Mouse (Mus musculus) heart, embryonic 12.5 days (tissue): ENCODE measurements around the gene Elovl6. TPM values are rescaled to one million over a fixed set of nuclear protein-coding genes. Genes with fewer than 3 reads are reported as not detected.

ENCODE experiments used
- ATAC-seq: fragments of 200-750 bp; cut with Nextera tagmentation; 2 replicates; pipeline ENCODE4 v1.8.0; 2017; ENCODE audit warnings: moderate TSS enrichment, moderate library complexity; ENCODE audit not compliant: insufficient number of reproducible peaks, low FRiP score
- H3K27ac ChIP-seq: fragments of 300-500 bp; sonication (generic); 2 replicates; pipeline ENCODE4 v1.5.1; 2016; ENCODE audit warnings: mild to moderate bottlenecking, moderate library complexity; ENCODE audit not compliant: poor library complexity, severe bottlenecking
- H3K27me3 ChIP-seq: fragments of 300-500 bp; sonication (generic); replicated peaks from 2 replicates; pipeline ENCODE4 v1.6.1; 2016; ENCODE audit warnings: mild to moderate bottlenecking, moderate library complexity
- H3K36me3 ChIP-seq: fragments of 300-500 bp; sonication (generic); 2 replicates; pipeline ENCODE4 v1.6.1; 2016; ENCODE audit warnings: mild to moderate bottlenecking, moderate library complexity
- H3K4me1 ChIP-seq: fragments of 300-500 bp; sonication (generic); replicated peaks from 2 replicates; pipeline ENCODE4 v1.6.1; 2016; ENCODE audit warnings: mild to moderate bottlenecking
- H3K4me2 ChIP-seq: fragments of 300-500 bp; sonication (generic); 2 replicates; pipeline ENCODE4 v1.6.1; 2016; ENCODE audit warnings: mild to moderate bottlenecking, moderate library complexity
- H3K4me3 ChIP-seq: fragments of 300-500 bp; sonication (generic); 2 replicates; pipeline ENCODE4 v1.5.1; 2016; ENCODE audit warnings: mild to moderate bottlenecking
- H3K9ac ChIP-seq: fragments of 300-500 bp; sonication (generic); 2 replicates; pipeline ENCODE4 v1.6.1; 2016; ENCODE audit warnings: mild to moderate bottlenecking, moderate library complexity
- H3K9me3 ChIP-seq: fragments of 300-500 bp; sonication (generic); replicated peaks from 2 replicates; pipeline ENCODE4 v1.6.1; 2016; ENCODE audit warnings: mild to moderate bottlenecking, moderate library complexity
- WGBS: fragments of 180-500 bp; shearing (Covaris S2); methylation state at CpG from one replicate; pipeline ENCODE4 v1.1.7; 2016; 5-methylcytosine and 5-hydroxymethylcytosine counted together
- polyA plus RNA-seq: library from polyadenylated mRNA; unstranded; fragments of >200 nt; fragmentation: Nextera tagmentation; extraction: Ambion mirVana; gene quantifications from 2 replicates; pipeline ENCODE4 v1.2.1, GENCODE M21; 2016

Gene Elovl6
- polyA plus RNA-seq, 1 experiment from 2014 or later: 18.5 TPM

DNA sequence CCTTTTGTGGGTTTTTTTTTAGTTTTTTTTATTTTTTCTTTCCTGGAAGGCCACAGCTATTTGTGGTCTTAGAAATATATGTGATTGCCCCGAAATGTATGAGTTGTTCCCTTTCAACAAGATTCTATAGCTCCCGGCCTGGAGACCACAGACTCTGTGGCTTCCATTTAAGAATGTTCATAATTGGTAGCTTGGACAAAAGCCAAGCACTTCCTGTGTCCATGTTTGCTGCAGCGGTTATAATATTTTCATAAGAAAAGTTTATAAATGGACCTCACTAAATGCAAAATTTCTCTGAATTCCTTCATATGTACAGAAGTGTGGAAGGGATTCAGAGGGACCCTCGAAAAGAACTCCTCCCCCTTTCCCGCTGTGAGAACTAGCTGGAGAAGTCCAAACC lies 114.6 kb downstream of the Elovl6 start:
- Histone ChIP-seq H3K27me3 (no peaks in the 10 kb centered on the region), H3K4me3 (no peak overlapping the region), H3K27ac (no peak overlapping the region), H3K36me3 (no peaks in the 10 kb centered on the region), H3K9ac (no peak overlapping the region), H3K9me3 (no peaks in the 10 kb centered on the region), H3K4me1 (peaks cover 13% of the 10 kb centered on the region; the same call in 1 of the 2 replicates), H3K4me2 (no peak overlapping the region)
- ATAC-seq: no peak
- 76% methylated on average over 5 of the region's 5 CpGs for WGBS

DNA sequence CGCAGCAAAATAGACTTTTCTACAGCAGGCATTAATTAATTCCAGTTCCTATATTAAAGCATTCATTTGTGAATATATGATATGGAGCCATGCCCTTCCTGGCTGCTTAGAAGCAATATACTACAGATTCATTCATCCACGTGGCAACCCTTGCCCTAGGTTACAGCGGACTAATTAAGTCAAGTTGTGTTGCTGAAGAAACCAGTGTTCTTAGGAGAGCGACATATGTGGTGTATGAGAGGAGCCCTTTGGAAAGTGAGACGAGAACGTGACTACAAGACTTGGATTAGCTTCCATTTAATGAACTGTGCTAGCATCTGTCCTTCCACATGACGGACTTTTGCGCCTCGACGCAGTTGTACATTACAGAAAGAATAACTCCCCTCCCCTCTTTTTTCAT lies 115.2 kb downstream of the Elovl6 start:
- Histone ChIP-seq H3K9ac (no peak overlapping the region), H3K4me2 (no peak overlapping the region), H3K4me1 (peaks cover 13% of the 10 kb centered on the region; the same call in 1 of the 2 replicates), H3K27me3 (no peaks in the 10 kb centered on the region), H3K36me3 (no peaks in the 10 kb centered on the region), H3K4me3 (no peak overlapping the region), H3K27ac (no peak overlapping the region), H3K9me3 (no peaks in the 10 kb centered on the region)
- ATAC-seq: no peak
- WGBS: 90% methylated on average over 10 of the region's 10 CpGs

DNA sequence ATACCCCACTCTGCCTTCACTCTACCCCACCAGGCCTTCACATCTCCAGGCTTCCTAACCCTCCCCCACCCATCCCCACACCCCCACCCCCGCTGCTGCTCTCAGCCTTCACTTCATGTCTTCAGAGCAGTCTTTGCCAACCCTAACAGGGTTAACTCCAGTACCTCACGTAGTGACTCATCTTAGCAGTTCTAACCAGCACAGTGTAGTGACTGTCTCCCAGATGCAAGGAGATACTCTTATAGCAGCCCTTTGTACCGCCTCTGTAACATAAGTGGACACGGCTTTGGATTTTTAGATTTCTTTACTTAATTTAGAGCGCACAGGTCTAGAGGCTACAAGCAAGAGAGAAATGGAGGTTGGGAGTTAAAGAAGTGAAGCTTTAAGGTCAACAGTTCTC lies 116.4 kb downstream of the Elovl6 start:
- ATAC-seq: no peak
- no peak overlapping the region for H3K4me2 ChIP-seq
- 66% methylated on average over 5 of the region's 5 CpGs for WGBS
- H3K36me3 ChIP-seq: no peaks in the 10 kb centered on the region
- H3K9ac ChIP-seq: no peak overlapping the region
- no peak overlapping the region for H3K4me3 ChIP-seq
- no peak overlapping the region for H3K27ac ChIP-seq
- no peaks in the 10 kb centered on the region for H3K9me3 ChIP-seq
- H3K27me3 ChIP-seq: no peaks in the 10 kb centered on the region
- peaks cover 13% of the 10 kb centered on the region; the same call in 1 of the 2 replicates for H3K4me1 ChIP-seq

DNA sequence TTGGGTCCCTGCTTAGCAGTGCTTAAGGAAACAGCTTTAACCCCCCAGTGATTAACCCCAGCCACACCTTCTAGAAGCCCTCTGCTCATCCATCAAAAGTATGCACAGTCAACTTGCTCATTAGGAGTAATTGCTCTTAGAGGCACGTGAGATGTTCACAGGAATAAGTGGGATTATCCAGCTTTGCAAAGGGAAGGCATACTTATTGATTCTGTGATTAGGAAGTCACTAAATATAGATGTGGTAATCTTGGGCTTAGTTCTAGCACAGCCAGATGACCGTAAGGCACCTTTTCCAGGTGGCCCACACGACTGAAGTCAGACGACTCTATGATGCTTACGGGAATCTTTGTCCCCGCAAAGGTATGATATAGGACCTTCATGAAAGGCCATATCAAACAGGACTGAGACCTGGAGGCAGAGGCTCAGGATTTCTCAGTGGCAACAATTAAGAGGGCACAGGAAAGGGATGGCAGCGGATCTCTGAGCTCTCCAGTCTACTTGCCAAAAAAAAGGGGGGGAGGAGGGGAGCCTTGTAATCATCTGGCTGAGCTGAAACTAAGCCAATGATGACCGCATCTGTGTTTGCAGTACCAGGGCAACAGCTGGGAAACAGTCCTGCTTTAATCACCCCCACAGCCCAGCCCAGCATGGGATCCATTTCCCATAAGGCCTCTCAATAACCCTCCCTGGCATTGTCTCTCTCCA lies 117.6 kb downstream of the Elovl6 start:
- WGBS: 61% methylated on average over 8 of the region's 8 CpGs

DNA sequence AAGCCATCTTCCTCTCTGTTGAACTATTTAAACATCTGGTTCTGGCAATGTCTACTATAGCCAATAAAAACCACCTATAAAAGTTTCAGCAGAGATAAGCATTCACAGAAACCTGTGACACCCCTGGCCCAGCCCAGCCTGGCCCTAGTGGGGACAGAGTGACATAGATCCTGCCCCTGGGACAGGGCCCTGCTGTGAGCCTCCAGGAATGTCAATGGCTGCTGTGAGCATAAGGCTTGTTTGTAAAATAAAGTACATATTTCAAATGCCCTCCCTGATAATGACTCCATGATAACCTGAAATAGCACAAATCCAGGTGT lies 118.1 kb downstream of the Elovl6 start:
- Histone ChIP-seq H3K9me3 (0 out of 2 replicates have a peak, but pooled peaks cover 4% of the 10 kb centered on the region), H3K4me3 (no peak overlapping the region), H3K9ac (no peak overlapping the region), H3K4me2 (no peak overlapping the region), H3K27me3 (no peaks in the 10 kb centered on the region), H3K36me3 (no peaks in the 10 kb centered on the region), H3K4me1 (peaks cover 12% of the 10 kb centered on the region; the same call in 1 of the 2 replicates), H3K27ac (no peak overlapping the region)
- no peak for ATAC-seq

More for the DNA sequence above, 117.6 kb downstream of the Elovl6 start:
- Histone ChIP-seq H3K27ac (no peak overlapping the region), H3K36me3 (no peaks in the 10 kb centered on the region), H3K4me1 (peaks cover 13% of the 10 kb centered on the region; the same call in 1 of the 2 replicates), H3K9me3 (0 out of 2 replicates have a peak, but pooled peaks cover 4% of the 10 kb centered on the region), H3K4me2 (no peak overlapping the region), H3K4me3 (no peak overlapping the region), H3K27me3 (no peaks in the 10 kb centered on the region), H3K9ac (no peak overlapping the region)
- ATAC-seq: no peak

DNA sequence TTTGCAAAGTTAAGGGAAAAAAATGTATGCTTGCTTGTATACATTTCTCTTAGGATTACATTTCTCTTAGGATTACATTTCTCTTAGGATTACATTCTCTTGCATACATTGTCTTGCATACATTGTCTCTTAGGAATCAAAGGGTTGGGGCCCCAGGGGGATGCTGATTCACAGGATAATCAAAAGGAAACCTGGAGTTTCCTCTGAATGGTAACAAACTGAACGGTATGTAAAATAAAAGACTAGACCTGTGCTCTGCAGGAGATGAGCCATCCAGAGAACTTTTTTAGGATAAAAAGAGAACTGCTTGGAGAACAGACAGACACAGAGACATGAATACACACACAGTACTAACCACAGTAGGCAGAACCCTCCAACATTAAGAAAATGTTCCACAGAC lies 118.8 kb downstream of the Elovl6 start:
- no peak for ATAC-seq
- H3K4me1 ChIP-seq: peaks cover 6% of the 10 kb centered on the region; the same call in 1 of the 2 replicates
- 34% methylated on average over 1 of the region's 1 CpGs for WGBS
- no peaks in the 10 kb centered on the region for H3K36me3 ChIP-seq
- H3K9me3 ChIP-seq: 0 out of 2 replicates have a peak, but pooled peaks cover 4% of the 10 kb centered on the region
- H3K4me2 ChIP-seq: no peak overlapping the region
- H3K27ac ChIP-seq: no peak overlapping the region
- no peaks in the 10 kb centered on the region for H3K27me3 ChIP-seq
- H3K4me3 ChIP-seq: no peak overlapping the region
- no peak overlapping the region for H3K9ac ChIP-seq

DNA sequence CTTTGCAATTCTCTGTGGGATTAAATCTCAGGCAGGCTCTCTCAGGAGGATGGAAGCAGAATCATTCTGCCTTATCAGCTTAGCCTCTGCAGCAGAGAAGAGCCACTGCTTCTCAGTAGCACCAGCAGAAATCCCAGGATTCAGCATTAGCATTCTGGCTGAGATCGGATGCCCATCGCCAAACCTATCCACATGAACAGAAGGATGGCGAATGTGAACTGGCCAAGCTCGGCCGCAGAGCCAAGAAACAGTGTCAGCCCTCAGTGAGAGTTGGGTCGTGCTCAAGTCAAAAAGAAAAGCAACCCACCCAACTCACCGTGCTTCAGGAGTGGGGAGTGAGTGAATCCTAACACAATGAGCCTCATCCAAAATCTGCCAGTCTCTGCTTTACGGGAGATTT lies 119.6 kb downstream of the Elovl6 start:
- 82% methylated on average over 8 of the region's 8 CpGs for WGBS
- Histone ChIP-seq H3K4me2 (no peak overlapping the region), H3K4me3 (no peak overlapping the region), H3K4me1 (peaks cover 6% of the 10 kb centered on the region; the same call in 1 of the 2 replicates), H3K27me3 (no peaks in the 10 kb centered on the region), H3K36me3 (no peaks in the 10 kb centered on the region), H3K9ac (no peak overlapping the region), H3K9me3 (0 out of 2 replicates have a peak, but pooled peaks cover 4% of the 10 kb centered on the region), H3K27ac (no peak overlapping the region)
- no peak for ATAC-seq

DNA sequence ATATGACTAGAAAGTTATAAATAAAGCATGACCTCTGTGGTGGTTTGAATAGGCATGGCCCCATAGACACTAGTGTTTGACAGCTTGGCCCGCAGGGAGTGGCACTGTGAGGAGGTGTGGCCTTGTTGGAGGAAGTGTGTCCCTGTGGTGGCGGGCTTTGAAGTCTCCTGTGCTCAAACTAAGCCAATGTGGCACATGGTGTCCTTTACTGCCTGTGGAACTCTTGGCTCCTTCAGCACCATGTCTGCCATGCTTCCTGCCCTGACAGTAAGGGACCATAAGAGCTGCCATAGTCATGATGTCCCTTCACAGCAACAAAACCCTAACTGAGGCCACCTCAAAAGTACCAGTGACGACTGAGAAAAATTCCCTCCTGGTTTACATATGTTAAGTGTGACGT lies 120.3 kb downstream of the Elovl6 start:
- peaks cover 6% of the 10 kb centered on the region; the same call in 1 of the 2 replicates for H3K4me1 ChIP-seq
- 0 out of 2 replicates have a peak, but pooled peaks cover 4% of the 10 kb centered on the region for H3K9me3 ChIP-seq
- 77% methylated on average over 4 of the region's 4 CpGs for whole genome bisulfite sequencing
- ATAC-seq: no peak
- no peaks in the 10 kb centered on the region for H3K27me3 ChIP-seq
- H3K4me2 ChIP-seq: no peak overlapping the region
- H3K27ac ChIP-seq: no peak overlapping the region
- no peaks in the 10 kb centered on the region for H3K36me3 ChIP-seq
- H3K9ac ChIP-seq: no peak overlapping the region
- H3K4me3 ChIP-seq: no peak overlapping the region

DNA sequence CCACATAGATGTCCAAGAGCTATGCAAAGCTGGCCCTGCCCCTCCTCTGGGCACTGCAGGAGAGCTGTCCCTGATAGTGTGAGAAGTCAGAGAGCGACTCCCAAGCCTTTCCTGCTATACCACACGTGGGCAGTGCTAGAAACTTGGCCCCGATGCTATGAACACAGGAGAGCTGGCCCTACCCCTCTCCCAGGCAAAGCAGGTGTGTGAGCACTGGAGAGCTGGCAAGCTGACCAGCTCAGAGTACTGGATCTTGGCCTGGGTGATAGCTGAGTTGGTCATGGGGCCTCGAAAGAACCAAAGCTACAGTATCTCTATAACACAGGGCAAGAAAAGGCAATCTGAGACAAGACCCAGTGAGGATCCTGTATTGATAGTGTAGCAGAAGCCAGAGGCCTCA lies 124.4 kb downstream of the Elovl6 start:
- Histone ChIP-seq H3K4me3 (no peak overlapping the region), H3K9me3 (0 out of 2 replicates have a peak, but pooled peaks cover 4% of the 10 kb centered on the region), H3K4me2 (no peak overlapping the region), H3K27me3 (no peaks in the 10 kb centered on the region), H3K27ac (no peak overlapping the region), H3K36me3 (no peaks in the 10 kb centered on the region), H3K9ac (no peak overlapping the region), H3K4me1 (no peaks in the 10 kb centered on the region)
- 70% methylated on average over 4 of the region's 4 CpGs for WGBS
- ATAC-seq: no peak

DNA sequence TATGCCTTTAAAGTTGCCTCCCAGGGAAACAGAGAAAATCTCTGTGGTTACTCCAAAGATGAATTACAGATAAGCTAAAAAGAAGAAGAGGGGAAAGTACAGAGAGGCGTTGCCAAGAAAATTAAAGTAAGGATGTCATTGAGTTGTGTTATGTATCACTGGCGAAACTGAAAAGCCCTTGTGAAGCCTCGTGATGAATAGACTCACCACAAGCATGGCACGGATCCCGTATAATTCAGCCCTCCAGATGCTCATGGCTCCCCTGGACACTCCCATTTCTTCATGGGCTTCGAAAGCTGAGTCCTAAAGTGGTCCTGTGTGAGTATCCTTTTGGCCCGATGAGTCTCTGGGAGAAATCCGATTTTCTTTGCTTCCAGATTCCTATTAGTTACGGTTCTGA lies 125.1 kb downstream of the Elovl6 start:
- H3K4me2 ChIP-seq: no peak overlapping the region
- H3K9me3 ChIP-seq: 0 out of 2 replicates have a peak, but pooled peaks cover 4% of the 10 kb centered on the region
- H3K27ac ChIP-seq: no peak overlapping the region
- no peaks in the 10 kb centered on the region for H3K36me3 ChIP-seq
- H3K4me1 ChIP-seq: no peaks in the 10 kb centered on the region
- no peak for ATAC-seq
- no peaks in the 10 kb centered on the region for H3K27me3 ChIP-seq
- WGBS: 87% methylated on average over 9 of the region's 9 CpGs
- H3K9ac ChIP-seq: no peak overlapping the region
- no peak overlapping the region for H3K4me3 ChIP-seq

DNA sequence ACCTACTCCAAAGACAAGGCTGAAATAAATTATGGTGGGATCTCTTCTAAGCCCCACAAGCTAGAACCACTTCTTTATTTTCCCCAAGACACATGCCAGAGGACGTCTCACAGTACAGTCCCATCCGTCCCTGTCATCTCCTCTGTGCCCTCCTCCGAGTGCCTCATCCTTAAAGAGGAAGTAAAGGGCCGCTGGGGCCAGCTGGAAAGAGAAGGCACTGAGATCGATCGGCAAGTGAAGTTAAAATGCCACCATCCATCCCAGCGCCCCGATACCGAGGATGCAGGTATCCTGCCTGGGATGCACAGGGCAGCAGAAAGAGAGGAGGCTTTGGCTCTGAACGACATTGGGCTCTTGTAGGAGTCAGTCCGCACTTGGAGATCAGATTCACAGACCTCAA lies 125.6 kb downstream of the Elovl6 start:
- WGBS: 79% methylated on average over 11 of the region's 11 CpGs

DNA sequence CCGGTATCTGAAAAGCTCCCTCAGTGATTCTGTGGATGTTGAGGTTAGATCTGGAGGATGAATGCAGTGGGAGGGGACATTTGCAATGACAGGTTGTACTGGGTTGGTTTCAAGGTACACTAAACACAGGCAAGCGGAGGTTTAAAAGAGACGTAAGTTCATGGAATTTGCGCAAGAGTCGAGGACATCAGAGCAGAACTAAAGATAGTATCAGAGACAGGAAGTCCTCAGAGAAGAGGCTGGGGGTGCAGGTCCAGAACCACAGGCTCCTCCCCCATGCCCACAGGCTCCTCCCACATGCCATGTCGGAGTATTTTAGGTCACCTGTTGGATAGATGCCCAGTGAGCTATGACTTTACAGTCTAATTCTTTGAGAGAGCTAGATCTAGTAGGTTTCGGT lies 126.6 kb downstream of the Elovl6 start:
- Histone ChIP-seq H3K9ac (no peak overlapping the region), H3K27me3 (no peaks in the 10 kb centered on the region), H3K4me1 (no peaks in the 10 kb centered on the region), H3K36me3 (no peaks in the 10 kb centered on the region), H3K4me3 (no peak overlapping the region), H3K27ac (no peak overlapping the region), H3K4me2 (no peak overlapping the region), H3K9me3 (0 out of 2 replicates have a peak, but pooled peaks cover 4% of the 10 kb centered on the region)
- no peak for ATAC-seq
- WGBS: 80% methylated on average over 7 of the region's 7 CpGs

More for the DNA sequence above, 125.6 kb downstream of the Elovl6 start:
- H3K4me2 ChIP-seq: no peak overlapping the region
- no peak overlapping the region for H3K4me3 ChIP-seq
- no peaks in the 10 kb centered on the region for H3K36me3 ChIP-seq
- no peak overlapping the region for H3K9ac ChIP-seq
- H3K9me3 ChIP-seq: 0 out of 2 replicates have a peak, but pooled peaks cover 4% of the 10 kb centered on the region
- ATAC-seq: no peak
- no peaks in the 10 kb centered on the region for H3K27me3 ChIP-seq
- H3K4me1 ChIP-seq: no peaks in the 10 kb centered on the region
- no peak overlapping the region for H3K27ac ChIP-seq
